Mouse (Mus musculus) embryonic facial prominence, embryonic 11.5 days (tissue): ENCODE data around the gene Ssx2ip. TPM values are rescaled to one million over a fixed set of nuclear protein-coding genes. Genes with fewer than 3 reads are reported as not detected.
"Not testable (repeated sequence)": the region's sequence is repeated elsewhere in the genome, so short reads cannot be mapped to it uniquely, and the experiment has no call there.

ENCODE experiments used
- ATAC-seq: fragments of 200-750 bp; cut with Nextera tagmentation; replicated peaks from 2 replicates; pipeline ENCODE4 v1.8.0; 2017; ENCODE audit warnings: low read depth; ENCODE audit not compliant: insufficient number of reproducible peaks, low FRiP score, low TSS enrichment
- DNase-seq: peaks from one replicate; pipeline ENCODE4 v3.0.0-alpha.2; 2015; ENCODE audit warnings: low spot score
- H3K27ac ChIP-seq: fragments of 300-500 bp; sonication (generic); replicated peaks from 2 replicates; pipeline ENCODE4 v1.5.1; 2014; ENCODE audit warnings: mild to moderate bottlenecking, low read depth, low read length, control low read depth
- H3K27me3 ChIP-seq: fragments of 300-500 bp; sonication (generic); 2 replicates; pipeline ENCODE4 v1.6.1; 2014; ENCODE audit warnings: mild to moderate bottlenecking, low read length, moderate library complexity, mixed read lengths; ENCODE audit not compliant: control insufficient read depth, insufficient read depth
- H3K36me3 ChIP-seq: fragments of 300-500 bp; sonication (generic); replicated peaks from 2 replicates; pipeline ENCODE4 v1.6.1; 2014; ENCODE audit warnings: low read depth, mild to moderate bottlenecking, low read length, moderate library complexity, mixed read lengths; ENCODE audit not compliant: control insufficient read depth, insufficient read depth
- H3K4me1 ChIP-seq: fragments of 300-500 bp; sonication (generic); 2 replicates; pipeline ENCODE4 v1.6.1; 2014; ENCODE audit warnings: low read length, mixed read lengths; ENCODE audit not compliant: control insufficient read depth, insufficient read depth
- H3K4me2 ChIP-seq: fragments of 300-500 bp; sonication (generic); 2 replicates; pipeline ENCODE4 v1.6.1; 2014; ENCODE audit warnings: low read depth, mild to moderate bottlenecking, control low read depth, low read length, moderate library complexity
- H3K4me3 ChIP-seq: fragments of 300-500 bp; sonication (generic); 2 replicates; pipeline ENCODE4 v1.5.1; 2014; ENCODE audit warnings: low read depth, low read length, control low read depth
- H3K9ac ChIP-seq: fragments of 300-500 bp; sonication (generic); replicated peaks from 2 replicates; pipeline ENCODE4 v1.6.1; 2014; ENCODE audit warnings: mild to moderate bottlenecking, control low read depth, low read length
- H3K9me3 ChIP-seq: fragments of 300-500 bp; sonication (generic); replicated peaks from 2 replicates; pipeline ENCODE4 v1.6.1; 2016; ENCODE audit warnings: mild to moderate bottlenecking, low read length, inconsistent platforms, mixed read lengths; ENCODE audit not compliant: control insufficient read depth
- WGBS: fragments of 180-500 bp; shearing (Covaris S2); extraction: QIAGEN DNeasy Blood & Tissue Kit; methylation state at CpG from one replicate; pipeline ENCODE4 v1.1.7; 2014; 5-methylcytosine and 5-hydroxymethylcytosine counted together
- polyA plus RNA-seq: library from polyadenylated mRNA; unstranded; fragments of >200 nt; fragmentation: Nextera tagmentation; extraction: Ambion mirVana; gene quantifications from 2 replicates; pipeline ENCODE4 v1.2.1, GENCODE M21; 2014

Ssx2ip gene
- polyA plus RNA-seq, 1 experiment from 2014 or later: 32.5 TPM

DNA sequence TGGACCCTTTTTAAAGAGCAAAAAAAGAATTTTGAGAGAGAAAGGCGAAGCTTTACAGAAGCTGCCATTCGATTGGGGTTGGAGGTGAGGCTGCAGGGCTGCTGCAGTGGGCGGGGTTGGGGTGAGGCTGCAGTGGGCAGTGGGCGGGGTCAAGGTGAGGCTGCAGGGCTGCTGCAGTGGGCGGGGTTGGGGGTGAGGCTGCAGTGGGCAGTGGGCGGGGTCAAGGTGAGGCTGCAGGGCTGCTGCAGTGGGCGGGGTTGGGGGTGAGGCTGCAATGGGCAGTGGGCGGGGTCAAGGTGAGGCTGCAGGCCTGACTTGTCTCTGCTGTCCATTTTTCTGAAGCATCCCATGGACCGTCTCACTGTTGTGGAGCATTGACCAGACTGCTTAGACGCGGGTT lies 28.6 kb downstream of the Ssx2ip start:
- DNase-seq, H3K36me3 ChIP-seq, H3K27ac ChIP-seq, H3K9me3 ChIP-seq, H3K4me3 ChIP-seq, H3K4me2 ChIP-seq, H3K9ac ChIP-seq, ATAC-seq, H3K27me3 ChIP-seq, H3K4me1 ChIP-seq: not testable (repeated sequence)
- WGBS: 86% methylated on average over 11 of the region's 11 CpGs

GRCm38 (mm10) chr3:146433681-146434350 lies 29.4 kb downstream of the Ssx2ip start:
- peaks cover 6% of the 10 kb centered on the region for H3K36me3 ChIP-seq
- H3K27ac ChIP-seq: no peak overlapping the region
- no peak overlapping the region for H3K9ac ChIP-seq
- H3K27me3 ChIP-seq: no peaks in the 10 kb centered on the region
- WGBS: 91% methylated on average over 14 of the region's 14 CpGs
- DNase-seq (no peak), ATAC-seq (no peak)
- H3K4me3 ChIP-seq: no peak overlapping the region
- no peaks in the 10 kb centered on the region for H3K9me3 ChIP-seq
- no peak overlapping the region for H3K4me2 ChIP-seq
- H3K4me1 ChIP-seq: no peaks in the 10 kb centered on the region

DNA sequence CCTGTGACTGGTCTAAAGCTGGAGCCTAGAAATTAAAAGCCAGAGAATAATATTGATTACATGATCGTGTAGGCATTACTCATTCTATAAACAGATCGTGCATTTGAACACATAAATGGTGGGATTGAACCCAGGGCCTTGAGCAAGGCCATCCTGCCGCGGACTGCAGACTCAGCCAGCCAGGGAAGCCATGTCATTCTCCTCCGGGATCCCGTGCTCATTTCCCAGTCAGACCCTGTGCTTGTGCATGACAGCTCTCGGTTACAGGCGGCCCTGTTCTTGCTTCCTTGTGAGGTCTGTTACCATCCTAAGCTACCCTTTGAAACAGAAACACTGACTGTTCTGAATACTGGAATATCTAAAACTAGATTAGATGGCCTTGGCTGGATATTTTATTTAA lies 30.2 kb downstream of the Ssx2ip start:
- no peak overlapping the region for H3K4me3 ChIP-seq
- no peaks in the 10 kb centered on the region for H3K4me1 ChIP-seq
- no peak for DNase-seq
- no peaks in the 10 kb centered on the region for H3K27me3 ChIP-seq
- WGBS: 88% methylated on average over 8 of the region's 8 CpGs
- no peak overlapping the region for H3K4me2 ChIP-seq
- ATAC-seq: no peak
- no peak overlapping the region for H3K27ac ChIP-seq
- no peak overlapping the region for H3K9ac ChIP-seq
- no peaks in the 10 kb centered on the region for H3K9me3 ChIP-seq
- peaks cover 6% of the 10 kb centered on the region for H3K36me3 ChIP-seq

GRCm38 (mm10) chr3:146435533-146435932 lies 31.1 kb downstream of the Ssx2ip start:
- Histone ChIP-seq H3K4me1 (no peaks in the 10 kb centered on the region), H3K4me3 (no peak overlapping the region), H3K9ac (no peak overlapping the region), H3K36me3 (peaks cover 6% of the 10 kb centered on the region), H3K27me3 (no peaks in the 10 kb centered on the region), H3K27ac (no peak overlapping the region), H3K4me2 (no peak overlapping the region), H3K9me3 (no peaks in the 10 kb centered on the region)
- no peak for ATAC-seq
- 91% methylated on average over 11 of the region's 11 CpGs for WGBS
- no peak for DNase-seq

GRCm38 (mm10) chr3:146436114-146436513 lies 31.7 kb downstream of the Ssx2ip start:
- Histone ChIP-seq H3K36me3 (peaks cover 6% of the 10 kb centered on the region), H3K4me3 (no peak overlapping the region), H3K27me3 (no peaks in the 10 kb centered on the region), H3K4me1 (no peaks in the 10 kb centered on the region), H3K4me2 (no peak overlapping the region), H3K27ac (no peak overlapping the region), H3K9me3 (no peaks in the 10 kb centered on the region), H3K9ac (no peak overlapping the region)
- no peak for ATAC-seq
- 94% methylated on average over 8 of the region's 8 CpGs for WGBS
- no peak for DNase-seq

DNA sequence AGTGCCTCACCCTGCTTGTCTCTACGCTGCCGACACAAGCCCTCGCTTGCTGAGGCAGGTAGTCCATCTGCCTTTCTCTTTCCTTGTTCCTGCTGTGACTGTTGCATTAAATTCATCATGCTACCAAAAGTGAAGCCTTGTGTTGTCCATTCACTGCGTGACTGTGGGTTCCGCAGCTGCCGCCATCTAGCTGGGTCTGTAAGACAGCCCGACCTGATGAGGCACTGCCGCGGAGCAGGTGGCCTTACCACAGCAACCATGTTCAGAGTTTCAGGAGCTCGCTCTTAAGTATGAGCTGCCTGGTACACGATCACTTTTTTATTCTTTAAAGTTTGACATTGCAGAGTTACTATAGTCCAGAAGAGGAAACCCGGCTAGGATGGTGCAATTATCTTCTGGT lies 35.6 kb downstream of the Ssx2ip start:
- Histone ChIP-seq H3K36me3 (peaks cover 6% of the 10 kb centered on the region; the same call in 1 of the 2 replicates), H3K4me1 (no peaks in the 10 kb centered on the region), H3K9ac (no peak overlapping the region), H3K4me3 (no peak overlapping the region), H3K9me3 (no peaks in the 10 kb centered on the region), H3K27ac (no peak overlapping the region; the same call in 1 of the 2 replicates), H3K4me2 (no peak overlapping the region), H3K27me3 (no peaks in the 10 kb centered on the region)
- ATAC-seq (no peak), DNase-seq (no peak)
- 92% methylated on average over 12 of the region's 12 CpGs for WGBS

GRCm38 (mm10) chr3:146440422-146440821 lies 36.0 kb downstream of the Ssx2ip start:
- Histone ChIP-seq H3K4me2 (no peak overlapping the region), H3K36me3 (peaks cover 6% of the 10 kb centered on the region; the same call in 1 of the 2 replicates), H3K9me3 (no peaks in the 10 kb centered on the region), H3K9ac (no peak overlapping the region), H3K4me1 (no peaks in the 10 kb centered on the region), H3K4me3 (no peak overlapping the region), H3K27ac (no peak overlapping the region), H3K27me3 (no peaks in the 10 kb centered on the region)
- WGBS: 75% methylated on average over 7 of the region's 7 CpGs
- ATAC-seq (no peak), DNase-seq (no peak)

DNA sequence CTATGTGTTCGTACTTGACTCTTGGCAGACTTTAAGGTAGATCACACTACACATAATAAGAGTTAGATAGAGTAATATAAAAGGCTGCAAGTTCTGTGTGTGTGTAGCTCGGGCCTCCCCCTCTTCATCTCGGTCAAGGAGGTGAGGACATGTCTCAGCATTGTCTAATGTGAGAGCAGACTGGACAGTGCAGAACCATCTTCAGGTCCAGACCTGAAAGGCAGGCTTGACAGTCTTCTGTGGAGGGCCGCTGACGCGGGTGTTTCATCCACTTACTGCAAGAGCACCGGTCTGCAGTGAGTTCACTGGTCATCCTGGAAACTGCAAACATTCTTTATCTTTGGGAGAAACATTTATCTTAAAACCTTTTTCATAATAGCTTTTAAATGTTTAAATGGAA lies 38.0 kb downstream of the Ssx2ip start:
- Histone ChIP-seq H3K27ac (no peak overlapping the region), H3K9me3 (no peaks in the 10 kb centered on the region), H3K4me2 (no peak overlapping the region), H3K4me1 (no peaks in the 10 kb centered on the region), H3K27me3 (no peaks in the 10 kb centered on the region), H3K4me3 (no peak overlapping the region), H3K36me3 (peaks cover under 1% of the 10 kb centered on the region; the same call in 1 of the 2 replicates), H3K9ac (no peak overlapping the region)
- WGBS: 87% methylated on average over 7 of the region's 7 CpGs
- ATAC-seq (no peak), DNase-seq (no peak)
